Mouse (Mus musculus) cerebellum, adult 11-12 months (tissue): ENCODE measurements around the gene Olfr5.
"Not testable (repeated sequence)": the region's sequence is repeated elsewhere in the genome, so short reads cannot be mapped to it uniquely, and the experiment has no call there.

ENCODE experiments used
- DNase-seq: peaks from one replicate; pipeline ENCODE4 v3.0.0; 2022

The Olfr5 gene

GRCm38 (mm10) chr7:6486841-6487240, at the start of gene Olfr5:
TSS of gene Olfr5 (minus strand) at chr7:6486941.
- no peak for DNase-seq

GRCm38 (mm10) chr7:6526141-6526540, 39.4 kb upstream of the Olfr5 start:
- DNase-seq: no peak

GRCm38 (mm10) chr7:6525001-6525400, 38.3 kb upstream of the Olfr5 start:
- no peak for DNase-seq

GRCm38 (mm10) chr7:6522850-6523249, 36.1 kb upstream of the Olfr5 start, which contains the start of gene Olfr1349:
TSS of gene Olfr1349 (minus strand) at chr7:6522950.
- no peak for DNase-seq

GRCm38 (mm10) chr7:6521666-6522065, 34.9 kb upstream of the Olfr5 start:
- DNase-seq: no peak

- no peak for DNase-seq
These were observed 21.9 kb upstream of the Olfr5 start, which contains the start of gene Olfr1348 for GRCm38 (mm10) chr7:6508648-6509047. TSS of gene Olfr1348 (minus strand) at chr7:6508748.

GRCm38 (mm10) chr7:6499655-6500054, 12.9 kb upstream of the Olfr5 start, which contains the start of gene Olfr1347:
TSS of gene Olfr1347 (minus strand) at chr7:6499755.
- DNase-seq: no peak

GRCm38 (mm10) chr7:6477633-6478032, 9.1 kb downstream of the Olfr5 start:
- DNase-seq: not testable (repeated sequence)

- no peak for DNase-seq
These were observed 19.8 kb downstream of the Olfr5 start, which contains the start of gene Olfr1346 for GRCm38 (mm10) chr7:6466951-6467350. TSS of gene Olfr1346 (plus strand) at chr7:6467101.

GRCm38 (mm10) chr7:6456399-6456798, 30.3 kb downstream of the Olfr5 start:
- DNase-seq: no peak

- no peak for DNase-seq
These were observed 30.9 kb downstream of the Olfr5 start, which contains the start of gene Olfr1336 for GRCm38 (mm10) chr7:6455868-6456267. TSS of gene Olfr1336 (plus strand) at chr7:6456168.

- no peak for DNase-seq
These were observed 39.0 kb downstream of the Olfr5 start for GRCm38 (mm10) chr7:6447771-6448170.

GRCm38 (mm10) chr7:6441173-6441572, 45.6 kb downstream of the Olfr5 start:
- DNase-seq: no peak

- DNase-seq: no peak
These were observed 48.4 kb downstream of the Olfr5 start, which contains the start of gene Olfr1344 for GRCm38 (mm10) chr7:6438388-6438787. TSS of gene Olfr1344 (plus strand) at chr7:6438688.

GRCm38 (mm10) chr7:6430342-6430741, 56.4 kb downstream of the Olfr5 start:
- no peak for DNase-seq

GRCm38 (mm10) chr7:6429381-6429780, 57.4 kb downstream of the Olfr5 start:
- DNase-seq: no peak
